Mouse (Mus musculus): ENCODE data around the gene Ubl4b.

Ubl4b gene

GRCm38 (mm10) chr3:107524547-107524946 is 30.3 kb downstream of the Ubl4b start:
- in situ Hi-C loops (cut with MboI, MseI): no loop called here

- in situ Hi-C loops (cut with MboI, MseI): no loop called here
Observed at GRCm38 (mm10) chr3:107520931-107521330, 33.9 kb downstream of the Ubl4b start.

- in situ Hi-C loops (cut with MboI, MseI): no loop called here
Observed at GRCm38 (mm10) chr3:107517631-107518108, 37.2 kb downstream of the Ubl4b start, which contains the start of gene Slc6a17. Gene Slc6a17, minus strand, starts transcription at chr3:107518018.

- in situ Hi-C loops (cut with MboI, MseI): no loop called here
Observed at GRCm38 (mm10) chr3:107516776-107517630, 37.9 kb downstream of the Ubl4b start.

GRCm38 (mm10) chr3:107515989-107516388 is 38.9 kb downstream of the Ubl4b start:
- in situ Hi-C loops (cut with MboI, MseI): no loop called here

- in situ Hi-C loops (cut with MboI, MseI): no loop called here
Observed at GRCm38 (mm10) chr3:107511416-107511815, 43.5 kb downstream of the Ubl4b start.

- in situ Hi-C loops (cut with MboI, MseI): no loop called here
Observed at GRCm38 (mm10) chr3:107508696-107509095, 46.2 kb downstream of the Ubl4b start.

GRCm38 (mm10) chr3:107507966-107508365 is 46.9 kb downstream of the Ubl4b start:
- in situ Hi-C loops (cut with MboI, MseI): no loop called here

- in situ Hi-C loops (cut with MboI, MseI): no loop called here
Observed at GRCm38 (mm10) chr3:107506531-107506930, 48.3 kb downstream of the Ubl4b start.

GRCm38 (mm10) chr3:107505464-107506367 is 49.2 kb downstream of the Ubl4b start:
- in situ Hi-C loops (cut with MboI, MseI): no loop called here

- in situ Hi-C loops (cut with MboI, MseI): no loop called here
Observed at GRCm38 (mm10) chr3:107504542-107504941, 50.3 kb downstream of the Ubl4b start.

- in situ Hi-C loops (cut with MboI, MseI): no loop called here
Observed at GRCm38 (mm10) chr3:107503716-107504115, 51.2 kb downstream of the Ubl4b start.

Data from T-helper 2 cell (primary cell).